Mouse (Mus musculus): ENCODE measurements around the gene Kcnk2. TPM values are rescaled to one million over a fixed set of nuclear protein-coding genes. Genes with fewer than 3 reads are reported as not detected.
"Not testable (repeated sequence)": the region's sequence is repeated elsewhere in the genome, so short reads cannot be mapped to it uniquely, and the experiment has no call there.

The Kcnk2 gene
- polyA plus RNA-seq, 1 experiment from 2014 or later: 3.7 TPM

- Histone ChIP-seq H3K4me3 (no peak overlapping the region), H3K4me1 (no peaks in the 10 kb centered on the region), H3K27me3 (ENCODE audit: poor library complexity, severe bottlenecking) (no peaks in the 10 kb centered on the region), H3K36me3 (replicated peaks) (no peaks in the 10 kb centered on the region), H3K9me3 (no peaks in the 10 kb centered on the region), H3K27ac (no peak overlapping the region)
- WGBS: 59% methylated on average over 2 of the region's 2 CpGs
- no peak for DNase-seq (ENCODE audit: extremely low spot score, low spot score)
Observed at GRCm38 (mm10) chr1:189315896-189316295, 86.2 kb downstream of the Kcnk2 start.

GRCm38 (mm10) chr1:189314495-189314894 is 87.6 kb downstream of the Kcnk2 start:
- peaks cover 3% of the 10 kb centered on the region; the same call in 1 of the 2 replicates for H3K4me1 ChIP-seq
- no peak overlapping the region for H3K27ac ChIP-seq
- no peaks in the 10 kb centered on the region for H3K27me3 ChIP-seq (ENCODE audit: poor library complexity, severe bottlenecking)
- no peaks in the 10 kb centered on the region for H3K36me3 ChIP-seq (replicated peaks)
- no peaks in the 10 kb centered on the region for H3K9me3 ChIP-seq
- no peak for DNase-seq (ENCODE audit: extremely low spot score, low spot score)
- H3K4me3 ChIP-seq: no peak overlapping the region
- 77% methylated on average over 6 of the region's 6 CpGs for WGBS

DNA sequence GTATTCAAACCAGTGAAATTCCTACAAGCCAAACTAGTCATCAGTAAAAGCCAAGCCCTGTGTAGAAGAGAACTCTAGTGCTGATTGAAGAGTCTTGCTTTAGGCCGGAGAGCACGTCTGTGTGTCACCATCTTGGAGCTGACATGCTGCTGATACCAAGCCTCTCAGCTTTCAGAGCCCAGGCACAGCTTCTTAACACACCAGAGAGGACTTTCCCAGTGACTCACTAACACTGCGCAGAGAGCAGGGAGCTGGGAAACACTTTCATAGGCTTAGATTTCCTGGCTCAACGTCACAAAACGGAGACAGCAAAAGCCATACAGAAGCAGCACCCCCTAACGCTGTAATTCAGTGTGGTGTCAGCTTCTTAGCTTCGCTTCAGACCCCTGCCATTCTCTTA is 88.3 kb downstream of the Kcnk2 start:
- no peaks in the 10 kb centered on the region for H3K27me3 ChIP-seq (ENCODE audit: poor library complexity, severe bottlenecking)
- H3K4me3 ChIP-seq: no peak overlapping the region
- no peaks in the 10 kb centered on the region for H3K36me3 ChIP-seq (replicated peaks)
- H3K27ac ChIP-seq: no peak overlapping the region
- WGBS: 80% methylated on average over 7 of the region's 7 CpGs
- H3K4me1 ChIP-seq: peaks cover 4% of the 10 kb centered on the region; the same call in 1 of the 2 replicates
- no peak for DNase-seq (ENCODE audit: extremely low spot score, low spot score)
- H3K9me3 ChIP-seq: no peaks in the 10 kb centered on the region

DNA sequence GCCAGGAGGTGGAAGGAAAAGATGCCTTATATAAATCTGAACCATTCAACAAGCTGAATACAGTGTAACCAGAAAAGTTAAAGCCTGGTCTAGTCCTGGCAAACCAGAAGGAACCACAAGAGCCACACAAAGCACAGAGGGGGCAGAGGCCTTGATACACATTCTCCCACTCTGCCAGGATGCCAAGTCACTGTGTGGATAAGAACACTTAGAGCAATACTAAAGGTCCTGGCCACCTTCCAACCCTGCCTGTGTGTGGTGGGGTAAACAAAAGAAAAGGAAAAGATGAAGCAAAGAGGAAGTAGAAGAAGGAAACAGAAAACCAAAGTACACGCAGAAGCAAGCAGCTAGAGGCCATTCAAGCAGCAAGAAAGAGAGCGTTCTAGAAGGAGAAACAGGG is 91.9 kb downstream of the Kcnk2 start:
- 91% methylated on average over 2 of the region's 2 CpGs for WGBS
- Histone ChIP-seq H3K27me3 (ENCODE audit: poor library complexity, severe bottlenecking) (no peaks in the 10 kb centered on the region), H3K9me3 (no peaks in the 10 kb centered on the region), H3K4me3 (no peak overlapping the region), H3K27ac (no peak overlapping the region), H3K36me3 (replicated peaks) (no peaks in the 10 kb centered on the region), H3K4me1 (peaks cover 6% of the 10 kb centered on the region)
- no peak for DNase-seq (ENCODE audit: extremely low spot score, low spot score)

- Histone ChIP-seq H3K27ac (no peak overlapping the region), H3K27me3 (ENCODE audit: poor library complexity, severe bottlenecking) (no peaks in the 10 kb centered on the region), H3K9me3 (no peaks in the 10 kb centered on the region), H3K4me1 (peaks cover 9% of the 10 kb centered on the region), H3K36me3 (replicated peaks) (no peaks in the 10 kb centered on the region), H3K4me3 (no peak overlapping the region)
- DNase-seq (ENCODE audit: extremely low spot score, low spot score): no peak
- 78% methylated on average over 8 of the region's 8 CpGs for WGBS
Observed at GRCm38 (mm10) chr1:189304988-189305522, 97.0 kb downstream of the Kcnk2 start.

DNA sequence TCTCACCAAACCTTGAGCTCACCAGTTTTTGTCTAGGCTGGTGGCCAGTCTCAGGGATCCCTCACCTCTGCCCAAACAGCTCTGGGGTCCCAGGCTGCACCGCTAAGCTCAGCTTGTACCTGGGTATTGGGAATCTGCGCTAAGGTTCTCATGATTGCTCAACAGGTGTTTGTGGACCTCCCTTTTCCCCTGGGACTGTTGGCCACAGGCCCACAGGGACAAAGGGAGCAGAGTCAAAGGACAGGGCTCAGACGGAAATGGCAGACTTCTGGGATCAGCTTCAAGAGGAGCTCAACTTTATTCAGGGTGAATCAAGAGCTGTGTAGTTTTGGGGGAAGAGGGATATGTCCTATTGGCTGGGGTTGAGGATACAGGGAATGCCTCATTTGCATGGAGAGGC is 99.1 kb downstream of the Kcnk2 start:
- Histone ChIP-seq H3K9me3 (peaks cover 3% of the 10 kb centered on the region; the same call in 1 of the 2 replicates), H3K27me3 (ENCODE audit: poor library complexity, severe bottlenecking) (no peaks in the 10 kb centered on the region), H3K4me1 (peaks cover 5% of the 10 kb centered on the region; the same call in 1 of the 2 replicates), H3K36me3 (replicated peaks) (no peaks in the 10 kb centered on the region), H3K4me3 (no peak overlapping the region), H3K27ac (no peak overlapping the region)
- WGBS: 88% methylated on average over 3 of the region's 3 CpGs
- no peak for DNase-seq (ENCODE audit: extremely low spot score, low spot score)

GRCm38 (mm10) chr1:189293679-189294406 is 108.2 kb downstream of the Kcnk2 start:
- H3K4me3 ChIP-seq: no peak overlapping the region
- no peaks in the 10 kb centered on the region for H3K36me3 ChIP-seq (replicated peaks)
- H3K9me3 ChIP-seq: no peaks in the 10 kb centered on the region
- no peaks in the 10 kb centered on the region for H3K27me3 ChIP-seq (ENCODE audit: poor library complexity, severe bottlenecking)
- H3K4me1 ChIP-seq: peaks cover 6% of the 10 kb centered on the region
- no peak for DNase-seq (ENCODE audit: extremely low spot score, low spot score)
- no peak overlapping the region for H3K27ac ChIP-seq
- 92% methylated on average over 12 of the region's 12 CpGs for WGBS

DNA sequence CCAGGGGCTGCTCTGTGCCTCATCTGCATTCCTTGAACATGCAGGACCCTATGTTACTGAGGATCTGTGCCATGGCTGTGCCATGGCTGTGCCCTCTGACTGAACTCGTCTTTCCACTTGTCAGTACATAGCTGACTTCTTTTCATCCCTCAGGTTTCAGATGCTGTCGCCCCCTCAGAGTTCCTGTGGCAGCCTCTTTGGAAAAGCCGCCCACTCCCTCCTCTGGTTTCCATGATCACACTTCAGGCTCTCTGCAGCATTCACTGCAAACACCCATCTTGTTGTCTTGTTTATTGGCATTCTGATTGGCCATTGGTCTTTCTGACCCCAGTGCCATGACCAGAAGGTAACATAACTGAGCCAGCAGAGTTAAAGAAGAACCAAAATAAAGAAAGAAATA is 111.2 kb downstream of the Kcnk2 start:
- H3K27me3 ChIP-seq (ENCODE audit: poor library complexity, severe bottlenecking): no peaks in the 10 kb centered on the region
- H3K4me3 ChIP-seq: no peak overlapping the region
- 80% methylated on average over 3 of the region's 3 CpGs for WGBS
- H3K27ac ChIP-seq: no peak overlapping the region
- H3K4me1 ChIP-seq: peaks cover 6% of the 10 kb centered on the region
- no peaks in the 10 kb centered on the region for H3K9me3 ChIP-seq
- no peak for DNase-seq (ENCODE audit: extremely low spot score, low spot score)
- H3K36me3 ChIP-seq (replicated peaks): no peaks in the 10 kb centered on the region

- Histone ChIP-seq H3K27ac (no peak overlapping the region), H3K4me1 (peaks cover 6% of the 10 kb centered on the region), H3K27me3 (ENCODE audit: poor library complexity, severe bottlenecking) (no peaks in the 10 kb centered on the region), H3K36me3 (replicated peaks) (no peaks in the 10 kb centered on the region), H3K4me3 (no peak overlapping the region), H3K9me3 (no peaks in the 10 kb centered on the region)
- no peak for DNase-seq (ENCODE audit: extremely low spot score, low spot score)
- 89% methylated on average over 8 of the region's 8 CpGs for WGBS
Observed at GRCm38 (mm10) chr1:189288948-189289347, 113.1 kb downstream of the Kcnk2 start.

- Histone ChIP-seq H3K4me1 (no peaks in the 10 kb centered on the region), H3K27ac (no peak overlapping the region), H3K27me3 (ENCODE audit: poor library complexity, severe bottlenecking) (no peaks in the 10 kb centered on the region), H3K4me3 (no peak overlapping the region), H3K9me3 (no peaks in the 10 kb centered on the region), H3K36me3 (replicated peaks) (no peaks in the 10 kb centered on the region)
- WGBS: 91% methylated on average over 2 of the region's 2 CpGs
- no peak for DNase-seq (ENCODE audit: extremely low spot score, low spot score)
Observed at GRCm38 (mm10) chr1:189272281-189272680, 129.8 kb downstream of the Kcnk2 start.

GRCm38 (mm10) chr1:189253631-189254030 is 148.4 kb downstream of the Kcnk2 start:
- Histone ChIP-seq H3K27ac (no peak overlapping the region), H3K4me1 (peaks cover 11% of the 10 kb centered on the region), H3K4me3 (no peak overlapping the region), H3K27me3 (ENCODE audit: poor library complexity, severe bottlenecking) (no peaks in the 10 kb centered on the region), H3K36me3 (replicated peaks) (no peaks in the 10 kb centered on the region), H3K9me3 (no peaks in the 10 kb centered on the region)
- no peak for DNase-seq (ENCODE audit: extremely low spot score, low spot score)

DNA sequence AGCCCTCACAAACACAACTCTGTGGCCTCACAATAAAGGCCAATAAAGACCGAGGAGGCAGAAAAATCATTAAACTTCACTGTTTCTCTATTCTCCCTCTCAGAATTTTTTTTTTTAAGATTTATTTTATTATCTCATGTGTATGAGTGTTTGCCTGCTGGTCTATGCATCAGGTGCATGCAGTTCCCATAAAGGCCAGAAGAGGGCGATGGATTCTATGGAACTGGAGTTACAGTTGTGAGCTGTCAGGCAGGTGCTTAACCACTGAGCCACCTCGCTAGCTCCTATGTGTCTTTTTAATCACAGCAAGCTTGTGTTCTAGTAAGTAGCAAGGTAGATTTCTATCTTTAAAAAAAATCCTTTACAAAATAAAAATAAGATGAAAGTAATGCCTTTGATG is 148.9 kb downstream of the Kcnk2 start:
- H3K36me3 ChIP-seq (replicated peaks): no peaks in the 10 kb centered on the region
- no peaks in the 10 kb centered on the region for H3K27me3 ChIP-seq (ENCODE audit: poor library complexity, severe bottlenecking)
- no peaks in the 10 kb centered on the region for H3K9me3 ChIP-seq
- H3K27ac ChIP-seq: no peak overlapping the region
- peaks cover 11% of the 10 kb centered on the region for H3K4me1 ChIP-seq
- WGBS: 68% methylated on average over 3 of the region's 3 CpGs
- DNase-seq (ENCODE audit: extremely low spot score, low spot score): no peak
- H3K4me3 ChIP-seq: no peak overlapping the region

- WGBS: 80% methylated on average over 2 of the region's 2 CpGs
- not testable (repeated sequence) for H3K4me3 ChIP-seq; H3K9me3 ChIP-seq; H3K27ac ChIP-seq; H3K36me3 ChIP-seq (replicated peaks); DNase-seq (ENCODE audit: extremely low spot score, low spot score); H3K27me3 ChIP-seq (ENCODE audit: poor library complexity, severe bottlenecking)
- H3K4me1 ChIP-seq: peaks cover 14% of the 10 kb centered on the region
Observed at GRCm38 (mm10) chr1:189243206-189243605, 158.9 kb downstream of the Kcnk2 start.
